13 mouse cellular contexts compared by ENCODE assay signal in the genomic region with DNA sequence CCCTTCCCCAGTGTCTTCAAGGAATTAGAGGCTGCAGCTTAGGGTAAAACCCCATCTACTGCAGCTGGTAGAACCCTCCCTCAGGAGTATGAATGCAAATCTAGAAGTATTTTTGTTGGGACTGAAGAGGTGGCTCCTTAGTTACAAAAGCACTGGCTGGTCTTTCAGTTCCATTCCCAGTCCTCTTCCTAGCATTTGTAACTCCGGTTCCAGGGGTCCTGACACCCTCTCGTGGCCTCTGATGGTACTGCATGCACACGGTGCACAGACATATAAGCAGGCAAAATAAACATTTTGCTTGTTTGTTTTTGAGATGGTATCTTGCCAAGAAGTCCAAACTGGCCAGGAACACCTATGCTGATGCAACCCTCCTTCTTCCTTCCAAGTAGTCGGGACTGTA. TPM values are rescaled to one million over a fixed set of nuclear protein-coding genes. Genes with fewer than 3 reads are reported as not detected.
DNase-seq lines count a peak whose midpoint lies in the region; ATAC-seq and TF ChIP-seq lines count a peak whose summit lies in the region.
"Had no signal": no experiment of that assay in that cellular context is flagged by ENCODE, and none has a peak within 500 bp of the region (broad histone marks: within the 10 kb centered on the region; RNA-seq: fewer than 3 reads in every experiment).

No protein-coding gene starts in this region.

- H3K9me3 ChIP-seq in forebrain, postnatal 0 days (ENCODE audit: low read length), result no peaks in the 10 kb centered on the region
- H3K9me3 ChIP-seq in forebrain, embryonic 10.5 days, result no peaks in the 10 kb centered on the region
- H3K9me3 ChIP-seq in liver, embryonic 11.5 days (ENCODE audit: control insufficient read depth, low read length), result no peaks in the 10 kb centered on the region
- no peaks in the 10 kb centered on the region for H3K9me3 ChIP-seq in ES-Bruce4 (replicated peaks; ENCODE audit: control insufficient read depth, insufficient read depth, low read length, poor library complexity, severe bottlenecking)
- H3K9me3 ChIP-seq in hindbrain, embryonic 12.5 days (replicated peaks), result no peaks in the 10 kb centered on the region
- H3K9me3 ChIP-seq: limb, embryonic 13.5 days; neural tube, embryonic 12.5 days had no signal

- no peak overlapping the region for H3K9ac ChIP-seq in forebrain, postnatal 0 days
- H3K9ac ChIP-seq in liver, adult 2 months (ENCODE audit: low read depth, low read length), result no peak overlapping the region
- no peak overlapping the region for H3K9ac ChIP-seq in liver, embryonic 11.5 days (ENCODE audit: low read depth, low read length)
- H3K9ac ChIP-seq in ES-Bruce4 (ENCODE audit: low read depth, poor library complexity, severe bottlenecking), result no peak overlapping the region
- no peak overlapping the region for H3K9ac ChIP-seq in hindbrain, embryonic 12.5 days
- H3K9ac ChIP-seq: limb, embryonic 13.5 days; neural tube, embryonic 12.5 days had no signal

- no peak overlapping the region for H3K4me2 ChIP-seq in forebrain, postnatal 0 days (ENCODE audit: low read depth)
- no peak overlapping the region for H3K4me2 ChIP-seq in liver, embryonic 11.5 days
- no peak overlapping the region for H3K4me2 ChIP-seq in hindbrain, embryonic 12.5 days (replicated peaks)
- H3K4me2 ChIP-seq: limb, embryonic 13.5 days; neural tube, embryonic 12.5 days had no signal

- no peaks in the 10 kb centered on the region for H3K27me3 ChIP-seq in forebrain, postnatal 0 days (ENCODE audit: insufficient read depth, low read length)
- peaks cover 3% of the 10 kb centered on the region; the same call in 1 of the 2 replicates for H3K27me3 ChIP-seq in forebrain, embryonic 10.5 days (ENCODE audit: poor library complexity, severe bottlenecking)
- H3K27me3 ChIP-seq in liver, adult 2 months (ENCODE audit: control insufficient read depth, insufficient read depth, low read length), result no peaks in the 10 kb centered on the region
- H3K27me3 ChIP-seq in liver, embryonic 11.5 days (replicated peaks; ENCODE audit: control insufficient read depth, insufficient read depth, low read length), result no peaks in the 10 kb centered on the region
- H3K27me3 ChIP-seq in ES-Bruce4 (ENCODE audit: control insufficient read depth, insufficient read depth, low read length, poor library complexity, severe bottlenecking), result no peaks in the 10 kb centered on the region; the same call in 1 of the 2 replicates
- H3K27me3 ChIP-seq in hindbrain, embryonic 12.5 days, result peaks cover 3% of the 10 kb centered on the region; the same call in 1 of the 2 replicates
- H3K27me3 ChIP-seq: neural tube, embryonic 12.5 days had no signal

- H3K27ac ChIP-seq in forebrain, postnatal 0 days (ENCODE audit: low read depth, low read length), result no peak overlapping the region
- H3K27ac ChIP-seq in forebrain, embryonic 10.5 days, result no peak overlapping the region
- no peak overlapping the region for H3K27ac ChIP-seq in liver, adult 2 months (replicated peaks; ENCODE audit: insufficient read depth, low read depth, low read length)
- no peak overlapping the region for H3K27ac ChIP-seq in liver, embryonic 11.5 days (ENCODE audit: low read depth, low read length)
- H3K27ac ChIP-seq in ES-Bruce4 (ENCODE audit: insufficient read depth, low read length), result no peak overlapping the region
- H3K27ac ChIP-seq in hindbrain, embryonic 12.5 days, result no peak overlapping the region
- H3K27ac ChIP-seq: limb, embryonic 13.5 days; neural tube, embryonic 12.5 days had no signal

- H3K4me1 ChIP-seq in forebrain, postnatal 0 days (ENCODE audit: insufficient read depth), result no peaks in the 10 kb centered on the region
- peaks cover 9% of the 10 kb centered on the region for H3K4me1 ChIP-seq in forebrain, embryonic 10.5 days
- H3K4me1 ChIP-seq in liver, adult 2 months (ENCODE audit: control insufficient read depth, insufficient read depth, low read length), result no peaks in the 10 kb centered on the region; the same call in 1 of the 2 replicates
- no peaks in the 10 kb centered on the region for H3K4me1 ChIP-seq in liver, embryonic 11.5 days (replicated peaks; ENCODE audit: control insufficient read depth, insufficient read depth, low read length)
- H3K4me1 ChIP-seq in ES-Bruce4 (ENCODE audit: control insufficient read depth, insufficient read depth, low read length), result no peaks in the 10 kb centered on the region
- peaks cover 5% of the 10 kb centered on the region; the same call in 1 of the 2 replicates for H3K4me1 ChIP-seq in hindbrain, embryonic 12.5 days

- TF ChIP-seq CTCF in forebrain, postnatal 0 days (IDR thresholded peaks at IDR 0.05; ENCODE audit: low read depth), result peak; percentile 54
- TF ChIP-seq CTCF in liver, adult 2 months (IDR thresholded peaks at IDR 0.05; ENCODE audit: low read depth, low read length), result peak; percentile 45
- peak; percentile 68 for TF ChIP-seq CTCF in ES-Bruce4 (IDR thresholded peaks at IDR 0.05; ENCODE audit: low read depth, low read length)

- TF ChIP-seq POLR2A in liver, adult 2 months (IDR thresholded peaks at IDR 0.05; ENCODE audit: extremely low read depth, insufficient read depth, low read length), result no peak
- no peak for TF ChIP-seq POLR2A in ES-Bruce4 (IDR thresholded peaks at IDR 0.05; ENCODE audit: insufficient read depth, low read length)

- no peaks in the 10 kb centered on the region for H3K36me3 ChIP-seq in forebrain, postnatal 0 days (ENCODE audit: insufficient read depth)
- H3K36me3 ChIP-seq in forebrain, embryonic 10.5 days (replicated peaks), result no peaks in the 10 kb centered on the region
- no peaks in the 10 kb centered on the region for H3K36me3 ChIP-seq in liver, adult 2 months (ENCODE audit: control insufficient read depth, insufficient read depth, low read length)
- no peaks in the 10 kb centered on the region for H3K36me3 ChIP-seq in liver, embryonic 11.5 days (ENCODE audit: control insufficient read depth, insufficient read depth, low read length)
- H3K36me3 ChIP-seq in ES-Bruce4 (ENCODE audit: control insufficient read depth, insufficient read depth, low read length, poor library complexity, severe bottlenecking), result no peaks in the 10 kb centered on the region
- no peaks in the 10 kb centered on the region for H3K36me3 ChIP-seq in hindbrain, embryonic 12.5 days
- H3K36me3 ChIP-seq: limb, embryonic 13.5 days; neural tube, embryonic 12.5 days had no signal

- 83% methylated on average over 4 of the region's 4 CpGs for WGBS in forebrain, postnatal 0 days
- 71% methylated on average over 4 of the region's 4 CpGs for WGBS in forebrain, embryonic 10.5 days
- WGBS in liver, adult 2 months, result 58% methylated on average over 4 of the region's 4 CpGs
- 55% methylated on average over 4 of the region's 4 CpGs for WGBS in liver, embryonic 11.5 days
- 73% methylated on average over 4 of the region's 4 CpGs for WGBS in hindbrain, embryonic 12.5 days

- no peak for TF ChIP-seq EP300 in ES-Bruce4 (IDR thresholded peaks at IDR 0.05; ENCODE audit: insufficient read depth, low read depth, low read length)

- ATAC-seq in forebrain, postnatal 0 days, result no peak
- ATAC-seq in liver, embryonic 11.5 days (replicated peaks; ENCODE audit: low FRiP score), result no peak
- ATAC-seq in hindbrain, embryonic 12.5 days (ENCODE audit: low FRiP score), result no peak

- no peak overlapping the region for H3K4me3 ChIP-seq in forebrain, postnatal 0 days (ENCODE audit: low read depth, low read length)
- no peak overlapping the region for H3K4me3 ChIP-seq in forebrain, embryonic 10.5 days
- H3K4me3 ChIP-seq in liver, adult 2 months (ENCODE audit: insufficient read depth, low read depth, low read length), result no peak overlapping the region
- H3K4me3 ChIP-seq in liver, embryonic 11.5 days (ENCODE audit: low read depth, low read length), result no peak overlapping the region
- H3K4me3 ChIP-seq in ES-Bruce4 (ENCODE audit: low read depth, low read length), result no peak overlapping the region
- no peak overlapping the region for H3K4me3 ChIP-seq in hindbrain, embryonic 12.5 days
- H3K4me3 ChIP-seq: limb, embryonic 13.5 days; neural tube, embryonic 12.5 days had no signal

- no peak for DNase-seq in forebrain, postnatal 0 days
- DNase-seq in forebrain, embryonic 10.5 days (ENCODE audit: extremely low spot score, low spot score), result no peak
- peak; percentile 12 for DNase-seq in liver, adult 2 months (ENCODE audit: extremely low read depth, low read depth, low spot score)
- DNase-seq in liver, embryonic 11.5 days (ENCODE audit: low spot score), result no peak
- DNase-seq in embryo, embryonic 9.5 days (ENCODE audit: extremely low spot score), result peak; percentile 4
- DNase-seq in layer of hippocampus, postnatal 10 days (ENCODE audit: low spot score in 2 of 2), result no peak
- DNase-seq: B cell, adult 2 months; heart, adult 11 months; right cerebral cortex, postnatal 4 days had no signal

- no peaks in the 10 kb centered on the region for H3K79me2 ChIP-seq in liver, adult 2 months (ENCODE audit: control insufficient read depth, insufficient read depth, low read length)

RNA-seq across cellular contexts. Expression of a gene that starts 23.4 kb away (rescaled TPM):
- total RNA-seq in forebrain, postnatal 0 days (2014; rRNA removed), result 176 and 187 TPM in 2 replicates
- polyA plus RNA-seq in forebrain, postnatal 0 days (2015; fragmentation: Nextera tagmentation; extraction: Ambion mirVana), result 119 and 124 TPM in 2 replicates
- 3.1 and 3.3 TPM in 2 replicates for polyA plus RNA-seq in forebrain, embryonic 10.5 days (2016; fragmentation: Nextera tagmentation; extraction: Ambion mirVana)
- 1.7 and 2.1 TPM in 2 replicates for total RNA-seq in liver, adult 2 months (2014; rRNA removed)
- 1.0 and 1.5 TPM in 2 replicates for polyA plus RNA-seq in liver, adult 2 months (2012; rRNA removed)
- polyA plus RNA-seq in liver, embryonic 11.5 days (2014; fragmentation: Nextera tagmentation; extraction: Ambion mirVana), result 2.2 and 2.3 TPM in 2 replicates
- 2.3 and 2.7 TPM in 2 replicates for polyA plus RNA-seq in ES-Bruce4 (2011; ENCODE audit: insufficient read depth, insufficient read length, low read depth, missing spikeins)
- total RNA-seq in layer of hippocampus, postnatal 10 days (2021), result 100 to 1,000 TPM; 303 to 348 TPM
- polyA plus RNA-seq in hindbrain, embryonic 12.5 days (2016; fragmentation: Nextera tagmentation; extraction: Ambion mirVana), result 3.8 and 4.1 TPM in 2 replicates

Comparison
In these comparisons a context has a peak if more than half of its experiments do, and no peak if none do; other contexts are left out.
1. DNase-seq: peak in liver, adult 2 months (single experiment) and embryo, embryonic 9.5 days (single experiment); none in forebrain, postnatal 0 days (single experiment), forebrain, embryonic 10.5 days (single experiment), liver, embryonic 11.5 days (single experiment) and layer of hippocampus, postnatal 10 days (0 of 2).
2. RNA of a gene that starts 23.4 kb away (polyA plus RNA-seq): 119 to 124 TPM in forebrain, postnatal 0 days; 3.8 to 4.1 TPM in hindbrain, embryonic 12.5 days, 3.1 to 3.3 TPM in forebrain, embryonic 10.5 days, 2.3 to 2.7 TPM in ES-Bruce4, 2.2 to 2.3 TPM in liver, embryonic 11.5 days and 1.0 to 1.5 TPM in liver, adult 2 months; every median in the first group is over 10 times any median in the second.
3. Peak in every context shown above with its lines, with median percentiles within 50 percentile points of each other: CTCF ChIP-seq.